Mouse (Mus musculus): Measurements from ENCODE around the gene Gstp3. TPM values are rescaled to one million over a fixed set of nuclear protein-coding genes. Genes with fewer than 3 reads are reported as not detected.

The Gstp3 gene
- total and polyA plus RNA-seq, 3 experiments, result 1.4 TPM; not detected in 2

GRCm38 (mm10) chr19:4099837-4100717 is 40.7 kb upstream of the Gstp3 start, which contains the start of gene Pitpnm1:
Gene Pitpnm1 (plus strand): TSS chr19:4099998.
- H3K4me1 ChIP-seq (ENCODE audit: control insufficient read depth in 1 of 2, insufficient read depth in 2 of 2), result peaks cover 18 to 72% of the 10 kb centered on the region in 2 experiments
- peaks cover 9% of the 10 kb centered on the region for H3K79me2 ChIP-seq (replicated peaks; ENCODE audit: control insufficient read depth, extremely low read depth, insufficient read depth, poor library complexity, severe bottlenecking)
- dilution Hi-C loops (cut with MboI; ENCODE audit: extremely low pct_ligation_motif_present, extremely low pct_unique_long_range_greater_than_20kb, low sequenced_read_pairs), result no loop called here
- peaks cover 31 to 50% of the 10 kb centered on the region in 2 experiments for H3K36me3 ChIP-seq (replicated peaks in 1 of 2; ENCODE audit: control insufficient read depth in 1 of 2, insufficient read depth in 1 of 2, low read length in 1 of 2)
- no peaks in the 10 kb centered on the region for H3K27me3 ChIP-seq (replicated peaks)
- peak within 1 kb of the TSS; percentile 51 for H3K9ac ChIP-seq (ENCODE audit: insufficient read depth, low read depth)
- H3K4me2 ChIP-seq (ENCODE audit: insufficient read depth, low read depth, poor library complexity, severe bottlenecking), result peak within 1 kb of the TSS; percentile 89
- TF ChIP-seq TCF12 (IDR thresholded peaks at IDR 0.05; ENCODE audit: low read depth, low read length) (peak; percentile 20; the same call in 1 of the 2 replicates), MAZ (IDR thresholded peaks at IDR 0.05; ENCODE audit: low read depth, low read length) (peak; percentile 86), SMC3 (IDR thresholded peaks at IDR 0.05; ENCODE audit: low read depth, low read length) (no peak), NRF1 (IDR thresholded peaks at IDR 0.05; ENCODE audit: low read depth, low read length) (peak; percentile 2; the same call in 1 of the 2 replicates), ZNF384 (IDR thresholded peaks at IDR 0.05; ENCODE audit: low read depth, low read length) (no peak), MAX (IDR thresholded peaks at IDR 0.05; ENCODE audit: low read length) (peak; percentile 10; the same call in 1 of the 2 replicates), BHLHE40 (IDR thresholded peaks at IDR 0.05; ENCODE audit: low read depth, low read length) (no peak), JUN (IDR thresholded peaks at IDR 0.05; ENCODE audit: insufficient read depth, low read depth, low read length) (no peak), SIN3A (IDR thresholded peaks at IDR 0.05; ENCODE audit: low read length) (peak; percentile 31; the same call in 1 of the 2 replicates), TBP (conservative IDR thresholded peaks at IDR 0.05; ENCODE audit: low read depth, low read length) (no peak), USF2 (conservative IDR thresholded peaks at IDR 0.05; ENCODE audit: low read depth, low read length) (no peak), POLR2AphosphoS2 (IDR thresholded peaks at IDR 0.05; ENCODE audit: low read depth, low read length) (no peak), MXI1 (IDR thresholded peaks at IDR 0.05; ENCODE audit: low read depth, low read length) (peak; percentile 43), ZKSCAN1 (IDR thresholded peaks at IDR 0.05; ENCODE audit: borderline replicate concordance, low read depth, low read length) (no peak), POLR2A (IDR thresholded peaks at IDR 0.05; ENCODE audit: low read depth, low read length) (peak; percentile 57; the same call in 1 of the 2 replicates), GABPA (IDR thresholded peaks at IDR 0.05; ENCODE audit: insufficient replicate concordance, low read depth, low read length) (no peak), RCOR1 (conservative IDR thresholded peaks at IDR 0.05; ENCODE audit: low read depth, low read length) (no peak), UBTF (IDR thresholded peaks at IDR 0.05; ENCODE audit: low read depth, low read length) (no peak), KAT2A (IDR thresholded peaks at IDR 0.05; ENCODE audit: insufficient replicate concordance, low read length) (no peak), MYC (IDR thresholded peaks at IDR 0.05; ENCODE audit: low read depth, low read length) (0 out of 2 replicates have a peak, but pooled peaks have one; percentile 22), IRF4 (IDR thresholded peaks at IDR 0.05; ENCODE audit: low read depth, low read length) (peak; percentile 39; the same call in 1 of the 2 replicates), ELF1 (IDR thresholded peaks at IDR 0.05; ENCODE audit: low read depth, low read length) (no peak)
- peak; percentile 64 for DNase-seq (ENCODE audit: extremely low read depth)
- no peaks in the 10 kb centered on the region for H3K9me3 ChIP-seq (replicated peaks; ENCODE audit: low read length)
- peak within 1 kb of the TSS; percentile 78 for H3K27ac ChIP-seq (ENCODE audit: insufficient read depth, low read depth)
- in situ Hi-C loops (cut with MboI; ENCODE audit: low pct_ligation_motif_present, low pct_unique_long_range_greater_than_20kb, low sequenced_read_pairs), result no loop called here
- peak within 1 kb of the TSS; percentile 82 to 92 (median 87) for H3K4me3 ChIP-seq (replicated peaks in 1 of 3; ENCODE audit: low read depth in 2 of 3, low read length in 2 of 3, poor library complexity in 1 of 3)

Measured in CH12.LX (cell line).